Mouse (Mus musculus): ENCODE results near the gene Fbxl19. TPM values are rescaled to one million over a fixed set of nuclear protein-coding genes. Genes with fewer than 3 reads are reported as not detected.

Fbxl19 gene
- polyA plus RNA-seq, 1 experiment from 2014 or later = 5.3 TPM

- ATAC-seq (ENCODE audit: insufficient read depth) = no peak
Measured at GRCm38 (mm10) chr7:127768346-127768996, 24.1 kb downstream of the Fbxl19 start.

GRCm38 (mm10) chr7:127768997-127769593, 24.8 kb downstream of the Fbxl19 start:
- Histone ChIP-seq H3K4me1 (ENCODE audit: insufficient read depth) (0 out of 2 replicates have a peak, but pooled peaks cover 7% of the 10 kb centered on the region), H3K27me3 (ENCODE audit: insufficient read depth, low read length) (no peaks in the 10 kb centered on the region), H3K9me3 (ENCODE audit: low read depth, low read length) (no peaks in the 10 kb centered on the region), H3K36me3 (ENCODE audit: insufficient read depth) (peaks cover 49% of the 10 kb centered on the region), H3K27ac (ENCODE audit: low read depth) (peak overlapping the region; percentile 95), H3K4me2 (peak overlapping the region; percentile 89), H3K4me3 (ENCODE audit: low read depth, low read length) (peak overlapping the region; percentile 80), H3K9ac (peak overlapping the region; percentile 89)
- under 1% methylated on average over 16 of the region's 16 CpGs for WGBS
- peak; percentile 98 for DNase-seq
- ATAC-seq (ENCODE audit: insufficient read depth) = peak; percentile 89
- no peak for TF ChIP-seq CTCF (IDR thresholded peaks at IDR 0.05; ENCODE audit: low read depth)

More at GRCm38 (mm10) chr7:127768346-127768996, 24.1 kb downstream of the Fbxl19 start:
- H3K9ac ChIP-seq = no peak overlapping the region
- 0 out of 2 replicates have a peak overlapping the region, but pooled peaks have one; percentile 80 for H3K4me3 ChIP-seq (ENCODE audit: low read depth, low read length)
- peaks cover 49% of the 10 kb centered on the region for H3K36me3 ChIP-seq (ENCODE audit: insufficient read depth)
- 45% methylated on average over 13 of the region's 13 CpGs for WGBS
- no peaks in the 10 kb centered on the region for H3K9me3 ChIP-seq (ENCODE audit: low read depth, low read length)
- TF ChIP-seq CTCF (IDR thresholded peaks at IDR 0.05; ENCODE audit: low read depth) = peak; percentile 38
- 0 out of 2 replicates have a peak overlapping the region, but pooled peaks have one; percentile 12 for H3K27ac ChIP-seq (ENCODE audit: low read depth)
- H3K4me2 ChIP-seq = peak overlapping the region; percentile 25; the same call in 1 of the 2 replicates
- 0 out of 2 replicates have a peak, but pooled peaks cover 7% of the 10 kb centered on the region for H3K4me1 ChIP-seq (ENCODE audit: insufficient read depth)
- no peak for DNase-seq
- H3K27me3 ChIP-seq (ENCODE audit: insufficient read depth, low read length) = no peaks in the 10 kb centered on the region

- Histone ChIP-seq H3K27ac (ENCODE audit: low read depth) (peak within 1 kb of the TSS; percentile 95), H3K9ac (peak within 1 kb of the TSS; percentile 89), H3K4me2 (peak within 1 kb of the TSS; percentile 89), H3K9me3 (ENCODE audit: low read depth, low read length) (no peaks in the 10 kb centered on the region), H3K27me3 (ENCODE audit: insufficient read depth, low read length) (no peaks in the 10 kb centered on the region), H3K4me3 (ENCODE audit: low read depth, low read length) (peak within 1 kb of the TSS; percentile 80), H3K4me1 (ENCODE audit: insufficient read depth) (0 out of 2 replicates have a peak, but pooled peaks cover 7% of the 10 kb centered on the region), H3K36me3 (ENCODE audit: insufficient read depth) (peaks cover 48% of the 10 kb centered on the region)
- peak; percentile 84 for ATAC-seq (ENCODE audit: insufficient read depth)
- WGBS = 0% methylated on average over 23 of the region's 24 CpGs
- no peak for TF ChIP-seq CTCF (IDR thresholded peaks at IDR 0.05; ENCODE audit: low read depth)
- peak; percentile 93 for DNase-seq
Measured at GRCm38 (mm10) chr7:127769651-127770038, 25.3 kb downstream of the Fbxl19 start, which contains the start of gene Orai3. Gene Orai3 (plus strand): TSS chr7:127769815.

- peak; percentile 20 for ATAC-seq (ENCODE audit: insufficient read depth)
- 1% methylated on average over 27 of the region's 27 CpGs for WGBS
- no peaks in the 10 kb centered on the region for H3K27me3 ChIP-seq (ENCODE audit: insufficient read depth, low read length)
- peak; percentile 55 for DNase-seq
- no peak for TF ChIP-seq CTCF (IDR thresholded peaks at IDR 0.05; ENCODE audit: low read depth)
- H3K27ac ChIP-seq (ENCODE audit: low read depth) = peak overlapping the region; percentile 95
- H3K9ac ChIP-seq = peak overlapping the region; percentile 89
- no peaks in the 10 kb centered on the region for H3K9me3 ChIP-seq (ENCODE audit: low read depth, low read length)
- peak overlapping the region; percentile 89 for H3K4me2 ChIP-seq
- peaks cover 42% of the 10 kb centered on the region for H3K36me3 ChIP-seq (ENCODE audit: insufficient read depth)
- peak overlapping the region; percentile 80 for H3K4me3 ChIP-seq (ENCODE audit: low read depth, low read length)
- 0 out of 2 replicates have a peak, but pooled peaks cover 7% of the 10 kb centered on the region for H3K4me1 ChIP-seq (ENCODE audit: insufficient read depth)
Measured at GRCm38 (mm10) chr7:127770039-127770905, 25.9 kb downstream of the Fbxl19 start.

- Histone ChIP-seq H3K4me3 (ENCODE audit: low read depth, low read length) (peak overlapping the region; percentile 80), H3K27ac (ENCODE audit: low read depth) (no peak overlapping the region)
Measured at GRCm38 (mm10) chr7:127771262-127771661, 26.9 kb downstream of the Fbxl19 start.

GRCm38 (mm10) chr7:127772080-127772479, 27.7 kb downstream of the Fbxl19 start:
- H3K9ac ChIP-seq = no peak overlapping the region
- no peaks in the 10 kb centered on the region for H3K9me3 ChIP-seq (ENCODE audit: low read depth, low read length)
- H3K4me2 ChIP-seq = no peak overlapping the region
- no peak for TF ChIP-seq CTCF (IDR thresholded peaks at IDR 0.05; ENCODE audit: low read depth)
- H3K27me3 ChIP-seq (ENCODE audit: insufficient read depth, low read length) = no peaks in the 10 kb centered on the region
- H3K36me3 ChIP-seq (ENCODE audit: insufficient read depth) = peaks cover 23% of the 10 kb centered on the region
- no peak overlapping the region for H3K4me3 ChIP-seq (ENCODE audit: low read depth, low read length)
- ATAC-seq (ENCODE audit: insufficient read depth) (no peak), DNase-seq (no peak)
- no peak overlapping the region for H3K27ac ChIP-seq (ENCODE audit: low read depth)
- 56% methylated on average over 3 of the region's 3 CpGs for whole genome bisulfite sequencing
- H3K4me1 ChIP-seq (ENCODE audit: insufficient read depth) = 0 out of 2 replicates have a peak, but pooled peaks cover 7% of the 10 kb centered on the region

More at GRCm38 (mm10) chr7:127771262-127771661, 26.9 kb downstream of the Fbxl19 start:
- peak; percentile 15 for DNase-seq
- TF ChIP-seq CTCF (IDR thresholded peaks at IDR 0.05; ENCODE audit: low read depth) = no peak
- H3K27me3 ChIP-seq (ENCODE audit: insufficient read depth, low read length) = no peaks in the 10 kb centered on the region
- 0 out of 2 replicates have a peak, but pooled peaks cover 7% of the 10 kb centered on the region for H3K4me1 ChIP-seq (ENCODE audit: insufficient read depth)
- WGBS = 63% methylated on average over 5 of the region's 5 CpGs
- H3K9me3 ChIP-seq (ENCODE audit: low read depth, low read length) = no peaks in the 10 kb centered on the region
- H3K4me2 ChIP-seq = peak overlapping the region; percentile 89
- H3K9ac ChIP-seq = peak overlapping the region; percentile 89; the same call in 1 of the 2 replicates
- ATAC-seq (ENCODE audit: insufficient read depth) = no peak
- H3K36me3 ChIP-seq (ENCODE audit: insufficient read depth) = peaks cover 32% of the 10 kb centered on the region

All from lung, embryonic 14.5 days (tissue).